Mouse (Mus musculus) embryonic fibroblast, embryonic 13.5 days (primary cell): ENCODE measurements around the gene Gm14862.

Experiments
- CTCF ChIP-seq: IDR thresholded peaks from 2 replicates; pipeline ENCODE4 v1.5.1; 2011; ENCODE audit warnings: mild to moderate bottlenecking, control low read depth, low read length, moderate library complexity, borderline replicate concordance; ENCODE audit not compliant: insufficient read depth
- POLR2A ChIP-seq: IDR thresholded peaks from 2 replicates; pipeline ENCODE4 v1.6.1; 2011; ENCODE audit warnings: low read depth, mild to moderate bottlenecking, control low read depth, low read length, moderate library complexity

- TF ChIP-seq CTCF (no peak), POLR2A (no peak)
Observed at GRCm38 (mm10) chrX:9257831-9258230, 1.1 kb upstream of the Gm14862 start.
